Mouse (Mus musculus) heart, postnatal 4 days (tissue): ENCODE measurements at regions not wholly inside any gene's neighbourhood (a gene's known extent, or its start where the extent isn't known, plus 50 kb on each side); places are given as distances from the start of the nearest gene placed in this dataset.

Source experiments
- DNase-seq: peaks from one replicate; pipeline ENCODE4 v3.0.0; 2021

DNA sequence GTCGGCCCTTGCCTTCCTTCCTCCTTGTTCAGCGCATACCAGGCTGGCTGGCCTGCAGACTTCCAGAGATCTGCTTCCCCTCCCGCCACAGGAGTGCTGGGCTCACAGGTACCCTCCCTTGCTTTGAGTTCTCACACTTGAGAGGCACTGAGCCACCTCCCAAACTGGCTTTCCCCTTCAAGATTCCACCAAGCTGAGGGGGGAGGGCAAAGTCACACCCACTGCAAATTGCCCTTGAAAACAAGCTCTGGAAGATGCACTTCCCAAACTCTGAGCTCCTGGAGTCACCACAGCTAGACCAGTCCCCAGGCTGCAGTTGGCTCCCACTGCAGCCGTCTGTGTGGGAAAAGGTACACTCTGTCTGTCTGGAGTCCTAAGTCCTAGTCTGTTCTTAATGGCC, 142.1 kb upstream of the Slc22a12 start:
- DNase-seq, result no peak

DNA sequence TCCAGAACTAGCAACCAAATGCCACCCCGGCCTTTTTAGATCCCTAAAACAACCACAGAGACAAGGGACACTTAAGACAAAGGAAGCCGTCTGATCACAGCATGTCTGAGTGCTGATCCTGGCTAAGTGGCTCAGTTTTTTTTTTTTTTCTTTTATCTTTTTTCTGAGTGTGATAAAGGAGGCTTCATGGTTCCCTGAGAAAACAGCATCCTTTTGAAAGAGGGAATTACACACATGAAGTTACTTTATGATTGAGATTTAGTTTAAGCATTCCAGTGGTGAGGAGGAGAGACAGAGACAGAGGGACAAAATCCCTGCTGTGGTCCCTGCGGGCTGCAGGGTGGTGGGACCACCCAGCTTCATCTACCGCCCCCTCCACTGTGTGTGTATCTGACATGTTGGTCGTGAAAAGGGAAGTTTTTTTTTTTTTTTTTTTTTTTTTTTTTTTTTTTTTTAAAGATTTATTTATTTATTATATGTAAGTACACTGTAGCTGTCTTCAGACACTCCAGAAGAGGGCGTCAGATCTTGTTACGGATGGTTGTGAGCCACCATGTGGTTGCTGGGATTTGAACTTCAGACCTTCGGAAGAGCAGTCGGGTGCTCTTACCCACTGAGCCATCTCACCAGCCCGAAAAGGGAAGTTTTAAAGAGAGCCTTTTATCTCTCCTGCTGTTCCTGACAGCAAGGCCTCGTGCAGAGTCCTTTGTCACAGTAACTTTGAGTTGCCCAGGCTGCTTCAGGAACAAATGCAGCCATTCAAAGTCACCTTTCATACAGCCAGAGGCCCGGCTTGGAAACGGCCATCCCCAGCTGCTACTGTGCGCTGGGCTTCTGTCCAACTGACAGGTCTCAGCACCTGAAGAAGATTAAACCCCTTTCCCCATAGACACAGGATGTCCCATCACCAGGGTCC, 136.8 kb upstream of the Slc22a12 start:
- DNase-seq, result no peak

DNA sequence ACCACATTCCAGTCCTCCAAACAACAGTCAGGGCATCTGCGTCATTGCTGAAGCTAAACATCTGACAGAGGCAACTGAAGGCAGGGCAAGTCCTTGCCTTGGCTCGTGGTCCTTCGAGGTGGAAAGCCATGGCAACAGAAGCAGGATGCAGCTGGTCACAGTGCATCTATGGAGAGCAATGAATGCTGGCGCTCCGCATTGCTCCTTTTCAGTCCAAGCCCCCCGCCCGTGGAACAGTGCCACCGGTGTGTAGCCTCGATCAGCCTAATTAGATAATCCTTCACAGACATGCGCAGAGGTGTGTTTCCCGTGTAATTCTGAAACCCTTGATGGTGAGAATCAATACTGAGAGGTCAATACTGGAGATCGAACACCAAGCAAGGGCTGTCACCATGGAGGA, 134.7 kb upstream of the Slc22a12 start:
- peak; percentile 10 for DNase-seq

DNA sequence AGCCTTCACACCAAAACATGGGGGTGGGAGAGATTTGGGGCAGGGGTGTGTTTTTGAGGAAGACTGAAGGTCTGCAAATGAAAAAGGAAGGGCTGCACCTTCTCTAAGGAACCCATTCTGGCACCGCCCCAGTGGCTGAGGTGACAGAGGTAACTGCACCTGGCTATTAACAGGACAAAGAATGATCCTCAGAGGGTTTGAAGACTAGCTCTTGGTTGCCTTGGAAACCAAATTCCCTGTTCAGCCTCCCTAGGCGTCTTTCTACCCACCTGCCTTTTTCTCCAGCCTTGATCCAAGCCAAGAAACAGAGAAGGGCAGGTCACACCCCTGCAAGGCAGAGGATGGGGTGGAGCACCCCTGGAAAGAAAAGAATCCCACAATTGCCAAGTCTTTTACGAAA, 132.8 kb upstream of the Slc22a12 start:
- no peak for DNase-seq

DNA sequence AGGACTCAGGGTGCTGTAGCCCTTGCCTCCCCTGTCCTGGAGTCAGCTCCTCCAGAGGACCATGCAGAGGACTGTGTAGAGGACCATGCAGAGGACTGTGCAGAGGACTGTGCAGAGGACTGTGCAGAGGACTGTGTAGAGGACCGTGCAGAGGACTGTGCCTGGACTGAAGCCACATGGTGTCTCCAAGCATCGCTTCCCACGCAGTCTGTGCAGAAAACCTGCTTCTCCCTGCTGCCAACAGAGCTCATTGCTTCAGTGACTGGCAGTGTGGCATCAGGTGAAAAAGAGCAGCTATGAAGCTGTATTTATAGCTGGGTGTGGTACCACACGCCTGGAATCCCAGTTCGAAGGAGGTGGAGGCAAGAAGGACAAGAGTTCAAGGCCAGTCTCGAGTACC, 128.9 kb upstream of the Slc22a12 start:
- no peak for DNase-seq

DNA sequence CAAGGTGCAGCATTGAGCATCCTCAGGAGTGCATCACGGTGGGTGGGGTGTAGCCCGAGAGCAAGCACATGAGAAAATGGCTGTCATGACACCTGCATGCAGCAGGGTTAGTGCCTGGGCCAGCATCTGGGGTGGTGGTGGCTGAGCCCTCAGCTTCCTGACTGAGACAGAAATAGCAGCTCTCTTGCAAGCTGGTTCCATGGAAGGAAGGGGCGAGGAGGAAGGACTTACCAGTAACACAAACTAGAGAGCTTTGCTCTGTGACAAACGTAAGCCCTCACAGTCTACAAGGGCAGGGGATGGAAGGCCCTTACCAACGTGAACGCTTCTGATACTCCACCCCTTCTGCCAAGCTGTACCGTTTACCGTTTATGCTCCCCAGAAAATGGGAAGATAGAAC, 127.0 kb upstream of the Slc22a12 start:
- DNase-seq, result no peak

DNA sequence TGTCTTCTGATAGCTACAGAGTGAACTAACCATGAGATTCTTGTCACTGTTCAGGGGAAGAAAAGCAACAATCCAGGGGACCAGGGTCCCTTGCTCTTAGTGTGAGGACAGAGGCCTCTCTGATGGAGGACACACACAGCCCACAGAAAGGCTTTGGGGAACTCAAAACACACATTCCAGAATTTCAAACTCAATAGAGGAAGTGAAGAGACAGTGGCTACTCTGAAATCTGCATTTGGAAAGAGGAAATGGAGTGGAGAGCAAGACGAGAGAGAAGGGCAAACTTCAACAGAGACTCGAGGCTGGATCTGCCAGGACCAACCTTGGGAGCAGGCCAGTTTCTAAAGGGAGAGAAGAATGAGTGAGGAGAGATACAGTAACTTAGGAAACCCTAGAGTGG, 125.7 kb upstream of the Slc22a12 start:
- DNase-seq, result no peak

DNA sequence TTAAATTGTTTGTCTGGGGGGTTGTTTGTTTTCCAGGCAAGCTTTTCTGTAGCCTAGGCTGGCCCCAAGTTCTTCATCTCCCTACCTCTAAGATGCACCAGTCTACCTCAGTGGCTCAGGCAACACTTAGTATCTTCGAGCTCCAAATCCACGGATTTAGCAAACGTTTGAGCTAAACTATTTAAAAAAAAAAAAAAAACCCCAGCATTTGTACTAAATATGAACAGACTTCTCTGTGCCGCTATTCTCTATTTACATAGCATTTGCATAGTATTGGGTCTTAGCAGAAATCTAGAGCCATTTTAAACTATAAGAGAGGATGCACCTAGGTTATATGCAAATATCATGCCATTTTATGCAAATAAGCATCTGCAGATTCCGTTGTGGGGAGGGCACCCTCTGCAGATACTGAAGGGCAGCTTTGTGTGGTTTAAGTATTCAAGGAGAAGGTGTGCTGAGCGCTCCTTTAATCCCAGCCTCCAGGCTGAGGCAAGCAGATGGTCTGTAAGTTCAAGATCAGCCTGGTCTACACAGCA, 123.4 kb upstream of the Slc22a12 start:
- no peak for DNase-seq

DNA sequence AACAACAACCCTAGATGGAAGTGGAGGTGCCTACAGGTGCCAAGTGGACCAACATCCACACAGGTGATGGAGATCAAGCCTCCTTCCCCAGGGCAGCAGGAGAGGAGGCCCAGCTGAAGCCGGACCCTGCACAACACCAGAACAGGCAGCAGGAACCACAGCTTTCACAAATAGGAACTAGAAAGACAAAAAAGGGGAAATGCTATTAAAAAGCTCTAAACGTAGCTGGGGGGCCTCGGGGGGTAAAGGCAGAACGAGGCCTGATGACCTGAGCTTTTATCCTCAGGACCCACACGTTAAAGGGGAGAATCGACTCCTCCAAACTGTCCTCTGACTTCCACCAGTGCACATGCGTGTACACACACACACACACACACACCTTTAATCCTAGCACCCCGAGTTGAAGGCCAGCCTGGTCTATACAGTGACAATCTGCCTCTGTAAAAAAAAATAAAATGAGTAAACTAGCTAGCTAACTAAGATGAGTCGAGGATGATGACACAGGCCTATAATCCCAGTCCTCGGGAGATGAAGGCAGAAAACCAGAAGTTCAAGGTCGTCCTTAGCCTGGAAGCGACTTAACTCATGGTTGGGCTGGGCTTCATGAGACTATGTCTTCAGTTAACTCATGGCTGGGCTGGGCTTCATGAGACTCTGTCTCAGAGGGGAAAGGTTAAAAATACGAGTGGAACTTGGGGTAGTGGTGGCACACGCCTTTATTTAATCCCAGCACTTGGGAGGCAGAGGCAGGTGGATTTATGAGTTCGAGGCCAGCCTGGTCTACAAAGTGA, 122.6 kb upstream of the Slc22a12 start:
- DNase-seq, result no peak

DNA sequence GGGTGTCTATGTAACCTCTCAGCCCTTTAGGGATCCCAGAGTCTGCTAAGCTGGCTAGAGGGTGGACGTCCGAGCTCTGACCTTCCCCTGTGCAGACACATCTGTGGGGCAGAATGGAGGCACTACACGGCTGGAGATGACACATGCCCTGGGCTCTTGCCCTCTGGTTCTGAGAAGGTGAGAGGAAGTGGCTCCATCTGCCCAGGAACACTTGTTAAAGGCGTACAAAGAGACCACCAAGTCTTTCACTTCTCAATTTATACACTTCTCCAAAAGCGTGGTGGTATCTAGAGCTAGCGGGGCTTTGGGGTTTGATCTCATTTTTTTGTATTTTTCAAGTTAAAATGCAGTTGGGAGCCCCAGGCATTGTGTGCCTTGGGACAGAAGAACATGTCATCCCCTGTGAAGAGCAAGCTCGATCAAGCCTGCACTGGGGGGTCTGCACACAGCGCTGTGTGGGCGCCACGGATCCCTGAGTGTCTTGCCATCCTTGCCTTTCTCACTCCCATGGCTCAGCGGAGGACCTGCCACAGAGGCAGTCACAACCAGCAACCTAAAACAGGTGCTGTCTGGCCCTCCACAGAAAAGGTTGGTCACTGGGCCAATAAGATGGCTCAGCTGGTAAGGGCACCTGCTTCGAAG, 121.6 kb upstream of the Slc22a12 start:
- no peak for DNase-seq

DNA sequence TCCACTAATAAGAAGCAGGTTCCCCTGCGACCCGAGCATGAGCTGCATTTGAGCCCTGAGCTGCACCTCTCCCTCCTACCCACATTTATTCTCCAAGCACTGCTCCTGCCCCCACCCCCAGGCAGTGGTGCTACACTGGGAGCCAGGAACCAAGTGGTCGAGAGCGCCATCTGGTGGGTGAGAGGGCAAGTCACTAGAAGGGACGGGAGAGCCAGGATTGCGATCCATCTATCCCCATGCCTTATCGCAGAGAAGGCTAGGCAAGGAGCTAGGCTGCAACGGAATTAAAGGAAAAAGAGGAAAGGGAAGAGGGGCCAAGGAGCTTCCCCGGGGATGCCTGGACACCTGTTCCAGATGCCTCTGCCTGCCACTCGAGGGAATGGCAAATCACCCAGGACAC, 120.6 kb upstream of the Slc22a12 start:
- peak; percentile 92 for DNase-seq

DNA sequence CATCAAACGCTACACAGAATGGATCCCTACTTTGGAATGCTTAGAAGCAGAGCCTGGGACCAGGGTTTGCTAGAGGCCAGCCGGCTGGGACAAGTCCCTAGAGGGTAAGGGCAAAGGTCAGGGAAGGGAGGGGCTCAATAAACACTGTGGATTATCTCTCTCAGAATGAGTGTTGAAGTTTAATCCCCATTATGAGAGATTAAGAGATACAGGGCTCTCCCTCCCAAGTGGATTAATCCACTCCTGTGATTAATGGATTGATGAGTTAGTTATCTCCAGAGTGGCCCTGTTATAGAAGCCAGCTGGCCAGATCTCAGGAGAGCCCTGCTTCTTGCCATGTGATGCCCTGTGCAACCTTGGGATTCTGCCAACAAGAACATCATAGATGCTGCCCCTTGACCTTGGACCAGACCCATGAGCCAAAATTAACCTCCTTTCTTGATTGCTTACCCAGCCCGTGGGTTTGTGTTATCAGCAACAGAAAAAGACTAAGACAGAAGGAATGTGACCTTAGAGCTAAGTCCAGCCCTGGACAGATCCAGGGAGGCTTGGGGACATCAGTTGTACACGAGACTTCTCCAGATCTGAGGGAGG, 119.6 kb upstream of the Slc22a12 start:
- DNase-seq, result no peak

DNA sequence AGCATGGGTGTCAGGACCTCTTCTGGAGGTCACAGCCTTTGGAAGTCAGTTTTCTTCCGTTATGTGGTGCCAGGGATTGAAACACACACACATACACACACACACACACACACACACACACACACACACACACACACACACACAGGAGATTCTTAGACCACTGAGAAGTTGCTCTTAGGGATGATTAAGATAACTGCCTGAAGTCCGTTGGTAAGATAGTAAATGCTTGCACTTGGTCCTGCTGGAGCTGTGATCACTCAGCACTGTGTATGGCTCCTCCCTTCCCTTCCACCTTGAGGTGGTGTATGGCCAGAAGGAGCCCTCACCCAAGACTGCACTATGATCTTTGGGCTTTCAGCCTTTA, 118.7 kb upstream of the Slc22a12 start:
- no peak for DNase-seq

DNA sequence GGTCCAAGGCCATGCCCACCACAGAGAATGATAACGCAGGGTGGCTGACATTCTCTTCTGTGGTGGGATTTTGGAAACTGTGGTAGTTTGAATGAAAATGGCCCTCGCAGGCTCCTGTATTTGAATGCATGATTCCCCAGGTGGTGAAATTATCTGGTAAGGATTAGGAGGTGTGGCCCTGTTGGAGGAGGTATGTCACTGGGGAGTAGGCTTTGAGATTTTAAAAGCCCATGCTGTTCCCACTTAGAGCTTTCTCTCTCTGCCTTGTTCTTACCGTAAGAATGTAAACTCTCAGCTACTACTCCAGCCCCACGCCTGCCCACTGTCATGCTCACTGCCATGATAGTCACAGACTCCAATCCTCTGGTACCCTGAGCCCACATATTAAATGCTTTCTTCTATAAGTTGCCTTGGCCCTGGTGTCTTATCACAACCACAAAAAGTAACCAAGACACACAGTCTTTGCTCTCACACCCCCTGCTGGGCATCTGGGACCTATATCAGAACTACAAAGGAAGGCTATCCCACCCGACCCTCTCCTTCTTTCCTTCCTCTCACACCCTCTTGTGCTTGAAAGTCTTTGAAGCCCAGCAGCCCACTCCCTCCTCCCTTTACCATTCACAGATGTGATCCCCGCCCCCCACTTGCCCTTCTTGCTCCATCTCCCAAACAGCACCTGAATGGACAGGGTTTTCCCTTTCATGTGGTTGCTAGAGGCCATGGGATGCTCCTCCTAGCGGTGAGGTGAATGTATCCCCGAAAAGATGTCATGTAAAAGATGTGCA, 118.1 kb upstream of the Slc22a12 start:
- no peak for DNase-seq

DNA sequence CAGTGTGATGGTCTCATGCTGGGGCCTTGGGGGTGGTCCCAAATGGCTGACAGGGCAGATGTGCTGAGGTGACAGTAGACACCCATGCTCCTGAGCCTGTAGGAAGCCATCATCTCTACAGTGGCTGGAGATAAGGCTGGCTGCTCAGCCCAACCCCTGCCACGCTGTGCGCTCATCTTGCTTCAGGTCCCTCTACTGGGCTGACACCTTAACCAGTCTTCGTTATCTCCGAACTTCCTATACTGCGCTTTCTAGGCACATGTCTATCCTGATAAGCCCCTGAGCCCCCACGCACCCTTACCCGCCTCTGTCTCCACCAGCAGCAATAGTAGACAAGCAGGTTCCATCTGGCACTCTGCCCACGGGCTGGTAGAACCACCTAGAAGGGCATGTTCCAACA, 117.3 kb upstream of the Slc22a12 start:
- DNase-seq, result no peak

DNA sequence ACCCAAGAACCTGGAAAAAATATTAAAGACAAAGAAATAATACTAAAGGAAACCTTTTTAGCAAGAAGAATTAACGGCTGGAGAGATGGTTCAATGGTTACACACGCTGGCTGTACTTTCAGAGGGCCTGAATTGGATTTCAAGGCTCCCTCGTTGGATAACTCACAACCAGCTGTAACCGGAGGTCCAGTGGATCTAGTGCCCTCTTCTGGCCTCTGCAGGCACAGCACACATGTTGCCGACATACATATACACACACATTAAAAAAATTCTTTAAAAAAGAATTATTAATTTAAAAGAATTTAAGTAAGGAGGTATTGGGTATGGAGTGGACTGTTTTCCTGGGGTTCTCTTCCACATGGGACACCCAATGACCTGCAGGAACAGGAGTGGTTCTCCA, 111.7 kb upstream of the Slc22a12 start:
- no peak for DNase-seq

DNA sequence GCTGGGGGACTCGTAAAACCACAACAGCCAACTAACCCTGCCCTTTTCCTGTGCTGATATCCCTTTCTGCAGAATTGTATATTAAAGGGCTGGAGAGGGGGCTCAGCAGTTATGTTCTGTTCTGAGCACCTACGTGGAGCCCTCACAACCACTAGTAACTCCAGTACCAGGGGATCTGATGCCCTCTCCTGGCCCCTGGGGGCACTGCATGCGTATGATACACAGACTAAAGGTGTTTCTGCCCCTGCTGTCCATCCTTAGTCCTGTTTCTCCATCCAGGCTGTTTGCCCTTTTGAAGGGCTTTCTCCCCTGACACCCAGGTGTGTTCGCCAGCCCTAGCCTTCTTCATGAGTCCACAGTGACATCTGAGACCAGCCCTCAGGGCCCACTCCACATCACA, 109.9 kb upstream of the Slc22a12 start:
- peak; percentile 19 for DNase-seq

DNA sequence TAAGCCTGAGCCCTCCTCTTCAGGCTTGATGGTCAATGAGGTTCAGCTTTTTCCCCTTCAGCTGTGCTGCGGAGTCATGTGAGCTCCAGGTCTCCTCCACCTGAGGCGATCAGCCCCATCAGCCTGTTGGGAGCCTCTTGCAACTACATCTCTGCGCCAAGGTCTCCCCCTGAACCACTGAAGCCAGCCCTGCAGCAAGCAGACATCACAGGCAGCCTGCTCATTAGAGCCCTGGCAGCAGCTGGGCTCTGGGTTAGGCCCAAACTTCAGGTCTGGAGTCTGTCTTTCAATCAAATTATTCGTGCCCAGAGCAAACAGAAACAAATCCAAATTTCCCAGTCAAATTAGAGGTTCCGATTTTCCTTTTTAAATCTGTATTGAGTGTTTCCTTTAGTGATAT, 108.4 kb upstream of the Slc22a12 start:
- DNase-seq, result no peak

DNA sequence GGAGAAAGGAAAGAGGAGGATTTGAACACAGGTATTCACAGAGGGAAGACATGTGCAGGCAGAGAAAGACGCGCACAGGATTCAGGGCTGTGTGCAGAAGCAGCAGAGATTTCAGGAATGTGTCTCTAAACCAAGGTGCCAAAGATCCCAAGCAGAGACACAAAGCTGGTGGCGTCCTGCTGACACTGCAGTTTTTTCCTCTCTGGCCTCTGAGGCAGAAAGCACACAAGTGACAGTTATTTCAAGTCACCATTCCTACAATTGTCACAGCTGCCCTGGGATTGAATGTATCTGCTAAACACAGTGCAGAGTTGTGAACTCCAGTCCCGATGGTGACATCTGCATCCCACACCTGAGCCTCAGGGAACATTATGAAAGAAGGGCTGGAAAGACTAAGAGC, 107.1 kb upstream of the Slc22a12 start:
- DNase-seq, result no peak

DNA sequence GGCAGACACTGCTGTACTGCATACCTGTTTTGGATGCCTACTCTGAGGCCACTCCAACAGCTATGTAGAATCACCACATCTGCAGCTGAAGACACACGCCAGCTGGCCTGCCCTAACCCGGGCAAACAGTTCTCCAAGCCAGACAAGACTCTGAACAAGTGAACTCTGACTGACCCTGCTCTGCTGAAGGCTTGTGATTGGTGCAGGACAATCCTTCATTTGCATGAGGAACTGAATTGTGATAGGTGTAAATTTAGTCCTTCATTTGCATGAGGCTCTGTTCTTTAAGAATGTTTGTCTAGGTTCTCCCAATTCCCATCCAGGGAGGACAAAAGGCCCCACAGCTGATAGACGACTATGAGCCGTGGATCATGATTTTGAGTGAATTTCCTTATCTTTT, 104.9 kb upstream of the Slc22a12 start:
- no peak for DNase-seq

DNA sequence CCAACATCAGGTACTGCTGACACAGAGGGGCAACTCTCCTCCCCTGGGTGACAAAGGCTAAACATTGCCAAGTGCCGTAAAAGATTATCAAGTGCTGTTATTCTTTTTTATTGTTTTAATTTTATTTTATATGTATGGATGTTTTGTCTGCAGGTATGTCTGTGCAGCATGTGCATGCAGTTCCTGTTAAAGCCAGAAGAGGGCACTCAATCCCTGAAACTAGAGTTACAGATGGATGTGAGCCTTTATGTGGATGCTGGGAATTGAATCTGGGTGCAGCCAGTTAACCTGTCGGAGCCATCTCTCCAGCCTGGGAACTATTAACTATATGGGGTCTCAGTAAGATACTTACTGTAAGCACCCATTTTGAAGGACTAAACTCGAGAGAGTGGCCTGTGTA, 104.4 kb upstream of the Slc22a12 start:
- DNase-seq, result no peak

DNA sequence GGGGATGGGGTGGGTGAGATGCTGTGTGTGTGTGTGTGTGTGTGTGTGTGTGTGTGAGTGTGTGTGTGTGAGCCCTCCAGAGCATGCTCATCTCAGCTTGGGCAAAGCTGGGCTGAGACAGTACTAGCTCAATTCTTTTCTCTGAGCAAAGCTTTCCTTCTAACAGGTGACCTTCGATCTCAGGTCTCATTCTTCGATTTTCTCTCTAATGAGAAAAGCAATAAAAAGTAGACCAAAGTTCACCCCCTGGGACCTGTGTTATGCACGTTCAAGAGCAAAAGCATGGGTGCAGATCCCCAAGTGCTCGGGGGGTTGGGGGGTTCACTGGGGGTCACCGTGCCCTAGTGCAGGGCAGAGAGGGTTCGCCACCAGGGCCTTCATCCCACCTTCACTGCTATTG, 103.1 kb upstream of the Slc22a12 start:
- DNase-seq, result no peak
